Mouse (Mus musculus) retina, postnatal 7 days (tissue): Measurements from ENCODE around the gene Olfr482.

Experiments
- DNase-seq: peaks from one replicate; pipeline ENCODE4 v3.0.0-alpha.2; 2012; ENCODE audit warnings: low read depth, low spot score

Gene Olfr482

DNA sequence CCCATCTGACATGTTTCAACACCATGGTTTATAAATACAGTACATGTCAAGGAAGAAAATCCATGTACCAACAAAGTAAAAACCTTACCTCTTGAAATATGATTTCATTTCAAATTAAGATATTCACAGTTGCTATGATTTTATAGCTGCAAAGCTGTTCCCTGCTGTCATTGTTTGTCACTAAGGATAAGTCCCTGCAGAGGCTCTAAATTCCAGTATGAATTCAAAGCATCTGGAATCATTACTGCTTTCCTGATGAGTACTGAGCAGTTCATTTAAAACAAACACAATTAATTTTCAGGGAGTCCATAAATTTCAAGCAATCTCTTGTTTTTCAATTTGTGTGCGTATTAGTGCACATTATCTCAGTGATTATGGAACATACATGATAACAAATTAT, at the start of gene Olfr482:
Olfr482 (minus strand) TSS at position 101 of the 400 bp plus-strand sequence.
- DNase-seq = no peak

DNA sequence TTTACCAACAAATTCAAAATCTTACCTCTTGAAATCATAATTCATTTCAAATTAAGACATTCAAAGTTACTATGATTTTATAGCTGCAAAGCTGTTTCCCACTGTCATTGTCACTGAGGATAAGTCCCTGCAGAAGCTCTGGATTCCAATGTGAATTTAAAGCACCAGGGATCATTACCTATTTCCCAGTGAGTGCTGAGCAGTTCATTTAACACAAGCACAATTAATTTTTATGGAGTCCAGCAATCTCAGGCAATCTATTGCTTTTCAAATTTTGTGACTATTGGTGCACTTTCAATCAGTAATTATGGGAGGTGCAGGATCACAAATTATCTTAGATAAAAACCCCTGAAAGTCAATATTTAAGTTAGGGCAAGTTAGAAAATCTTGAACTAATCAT, 30.0 kb upstream of the Olfr482 start, which contains the start of gene Olfr484:
Olfr484 (minus strand) TSS at position 101 of the 400 bp plus-strand sequence.
- DNase-seq = no peak

DNA sequence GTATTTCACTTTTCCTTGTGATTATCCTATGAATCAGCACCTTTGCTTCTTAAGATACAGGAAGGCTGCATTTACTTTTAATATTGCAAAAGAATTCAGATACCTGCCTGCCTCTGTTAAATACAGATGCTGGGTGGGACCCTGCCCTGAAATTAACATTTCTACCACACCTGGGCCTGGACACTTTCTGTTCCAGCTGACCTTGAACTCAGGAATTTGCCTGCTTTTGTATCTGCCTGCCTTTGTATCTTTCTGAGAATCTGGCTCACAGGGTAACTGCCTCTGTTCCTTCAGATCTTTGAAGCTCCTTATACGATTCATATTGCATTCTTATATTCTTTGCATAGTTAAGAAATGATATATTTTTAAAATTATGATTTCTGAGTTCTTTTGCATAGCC, 24.0 kb upstream of the Olfr482 start:
- no peak for DNase-seq

DNA sequence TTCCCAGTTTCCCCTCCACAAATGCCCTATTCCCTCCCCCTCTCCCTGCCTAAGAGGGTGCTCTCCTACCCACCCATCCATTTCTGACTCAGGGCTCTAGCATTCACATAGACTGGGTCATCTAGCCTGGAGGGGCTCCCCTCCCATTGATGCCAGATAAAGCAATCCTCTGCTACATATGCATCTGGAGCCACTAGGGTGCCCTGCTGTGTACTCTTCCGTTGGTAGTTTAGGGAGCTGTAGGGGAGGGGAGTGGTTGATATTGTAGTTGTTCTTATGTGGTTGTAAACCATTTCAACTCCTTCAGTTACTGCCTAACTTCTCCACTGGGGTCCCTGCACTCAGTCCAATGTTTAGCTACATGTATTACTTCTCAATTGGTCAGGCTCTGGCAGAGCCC, 23.3 kb upstream of the Olfr482 start:
- DNase-seq = no peak

DNA sequence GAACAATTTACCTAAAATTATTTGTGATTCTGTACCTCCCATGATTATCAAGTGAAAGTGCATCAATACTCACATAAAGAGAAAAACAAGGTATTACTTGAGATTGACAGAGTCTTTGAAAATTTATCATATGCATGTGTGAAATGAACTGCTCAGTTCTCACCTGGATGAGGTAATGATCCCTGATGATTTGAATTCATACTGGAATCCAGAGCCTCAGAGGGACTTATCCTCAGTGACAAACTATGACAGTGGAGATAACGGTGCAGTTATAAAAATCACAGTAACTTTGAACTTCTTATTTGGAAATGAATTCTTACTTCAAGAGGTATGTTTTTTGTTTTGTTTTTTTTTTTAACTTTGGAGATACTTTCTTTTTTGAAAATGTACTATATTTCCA, 3.2 kb upstream of the Olfr482 start, which contains the start of gene Olfr483:
Olfr483 (plus strand) TSS at position 301 of the 400 bp plus-strand sequence.
- no peak for DNase-seq

DNA sequence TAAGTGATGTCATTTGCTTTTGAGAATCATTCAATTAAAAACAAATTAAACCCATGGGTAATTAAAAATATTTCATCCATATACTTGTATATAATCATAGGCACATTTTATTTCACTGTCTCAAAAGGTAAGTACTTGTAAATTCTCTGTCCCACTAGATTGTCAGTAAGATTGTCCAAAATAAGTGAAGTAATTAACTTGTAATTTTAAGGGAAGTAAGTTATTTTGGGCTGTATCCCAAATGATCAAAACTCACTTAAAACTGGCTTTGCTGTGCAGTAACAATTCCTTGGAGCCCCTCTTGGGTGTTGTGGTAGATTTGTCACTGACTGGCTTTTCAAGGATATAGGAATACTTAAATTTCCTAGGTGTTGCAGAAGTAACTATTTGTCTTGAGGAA, 17.8 kb downstream of the Olfr482 start, which contains the start of gene Olfr481:
Olfr481 (plus strand) TSS at position 301 of the 400 bp plus-strand sequence.
- no peak for DNase-seq

DNA sequence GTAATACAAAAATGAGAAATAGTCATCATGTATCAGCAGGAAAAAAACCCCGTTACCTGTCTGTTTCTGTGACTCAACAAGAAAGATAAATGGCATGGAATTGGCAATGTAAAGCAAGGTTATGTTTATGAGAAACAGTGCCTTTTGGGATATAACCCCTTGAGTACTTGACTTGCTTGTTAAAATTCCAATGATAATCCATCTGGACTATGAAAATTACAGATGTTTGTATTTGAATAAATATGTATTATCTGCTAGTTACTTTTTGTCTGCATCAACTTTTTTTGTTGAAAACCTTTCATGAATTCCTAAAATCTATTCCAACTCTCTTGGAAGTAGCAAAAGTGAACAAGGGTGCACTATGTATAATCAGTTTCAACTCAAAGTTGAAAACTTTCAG, 30.1 kb downstream of the Olfr482 start, which contains the start of gene Olfr480:
Olfr480 (minus strand) TSS at position 101 of the 400 bp plus-strand sequence.
- no peak for DNase-seq

DNA sequence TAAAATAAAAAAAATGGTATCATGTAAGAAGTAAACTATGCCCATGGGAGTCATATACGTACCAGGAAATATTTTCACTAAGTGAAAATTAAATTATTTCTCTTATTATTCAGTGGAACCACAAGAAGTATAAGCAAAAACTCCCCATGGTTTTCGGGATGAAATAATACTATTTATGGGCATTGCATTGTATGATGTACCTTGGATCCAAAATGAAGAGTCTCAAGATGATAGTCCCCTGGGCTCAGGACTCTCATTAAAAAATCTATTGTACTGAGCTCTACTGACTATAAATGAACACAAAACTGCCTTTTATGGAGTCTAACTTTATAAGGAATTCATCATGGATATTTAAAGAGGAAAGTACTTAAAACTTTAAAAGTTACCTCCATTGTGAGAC, 47.0 kb downstream of the Olfr482 start, which contains the start of gene Olfr479:
Olfr479 (plus strand) TSS at position 301 of the 400 bp plus-strand sequence.
- no peak for DNase-seq
